Mouse (Mus musculus) cerebellum, adult 9-10 months (tissue): ENCODE measurements around the gene Dvl1.

ENCODE experiments used
- DNase-seq: peaks from one replicate; pipeline ENCODE4 v3.0.0; 2022

The Dvl1 gene

GRCm38 (mm10) chr4:155840076-155841002, 6.9 kb upstream of the Dvl1 start:
- no peak for DNase-seq

- DNase-seq = no peak
Measured at GRCm38 (mm10) chr4:155841003-155841454, 6.2 kb upstream of the Dvl1 start.

- DNase-seq = no peak
Measured at GRCm38 (mm10) chr4:155841651-155842270, 5.4 kb upstream of the Dvl1 start.

GRCm38 (mm10) chr4:155843231-155843630, 4.0 kb upstream of the Dvl1 start:
- DNase-seq = no peak

- peak; percentile 69 for DNase-seq
Measured at GRCm38 (mm10) chr4:155847591-155848352, 570 bp downstream of the Dvl1 start.

GRCm38 (mm10) chr4:155848434-155849095, 1.4 kb downstream of the Dvl1 start:
- DNase-seq = no peak

GRCm38 (mm10) chr4:155849391-155849790, 2.2 kb downstream of the Dvl1 start:
- no peak for DNase-seq

- no peak for DNase-seq
Measured at GRCm38 (mm10) chr4:155849792-155850451, 2.7 kb downstream of the Dvl1 start.

- DNase-seq = no peak
Measured at GRCm38 (mm10) chr4:155851368-155851767, 4.2 kb downstream of the Dvl1 start.

GRCm38 (mm10) chr4:155851951-155852411, 4.8 kb downstream of the Dvl1 start:
- peak; percentile 76 for DNase-seq

GRCm38 (mm10) chr4:155853421-155853820, 6.2 kb downstream of the Dvl1 start:
- DNase-seq = no peak

- DNase-seq = no peak
Measured at GRCm38 (mm10) chr4:155854991-155855390, 7.8 kb downstream of the Dvl1 start.

- no peak for DNase-seq
Measured at GRCm38 (mm10) chr4:155856071-155856470, 8.9 kb downstream of the Dvl1 start.

GRCm38 (mm10) chr4:155856881-155857280, 9.7 kb downstream of the Dvl1 start:
- no peak for DNase-seq

- peak; percentile 9 for DNase-seq
Measured at GRCm38 (mm10) chr4:155859318-155859717, 12.1 kb downstream of the Dvl1 start.

- DNase-seq = no peak
Measured at GRCm38 (mm10) chr4:155861787-155862186, 14.6 kb downstream of the Dvl1 start.

- peak; percentile 21 for DNase-seq
Measured at GRCm38 (mm10) chr4:155863001-155863400, 15.8 kb downstream of the Dvl1 start, which contains the start of gene Tas1r3. Gene Tas1r3, minus strand, starts transcription at chr4:155863362.

- DNase-seq = no peak
Measured at GRCm38 (mm10) chr4:155868614-155869298, 21.6 kb downstream of the Dvl1 start.

GRCm38 (mm10) chr4:155869317-155870033, 22.3 kb downstream of the Dvl1 start, which contains the start of the genes Cptp and Ints11:
Gene Cptp, minus strand, starts transcription at chr4:155869440.
Gene Ints11, plus strand, starts transcription at chr4:155869546.
- DNase-seq = peak; percentile 96

GRCm38 (mm10) chr4:155871404-155871803, 24.2 kb downstream of the Dvl1 start:
- no peak for DNase-seq
